Mouse (Mus musculus) heart, embryonic 15.5 days (tissue): ENCODE measurements at regions not wholly inside any gene's neighbourhood (a gene's known extent, or its start where the extent isn't known, plus 50 kb on each side); places are given as distances from the start of the nearest gene placed in this dataset.

ENCODE experiments used
- ATAC-seq: fragments of 200-750 bp; cut with Nextera tagmentation; replicated peaks from 2 replicates; pipeline ENCODE4 v1.8.0; 2017; ENCODE audit warnings: low read depth, moderate TSS enrichment; ENCODE audit not compliant: insufficient number of reproducible peaks, insufficient read depth, low FRiP score
- H3K27ac ChIP-seq: fragments of 300-500 bp; sonication (generic); 2 replicates; pipeline ENCODE4 v1.5.1; 2015; ENCODE audit warnings: mild to moderate bottlenecking, inconsistent platforms
- H3K27me3 ChIP-seq: fragments of 300-500 bp; sonication (generic); 2 replicates; pipeline ENCODE4 v1.6.1; 2015; ENCODE audit warnings: inconsistent platforms
- H3K36me3 ChIP-seq: fragments of 300-500 bp; sonication (generic); 2 replicates; pipeline ENCODE4 v1.6.1; 2015; ENCODE audit warnings: mild to moderate bottlenecking, inconsistent platforms
- H3K4me1 ChIP-seq: fragments of 300-500 bp; sonication (generic); replicated peaks from 2 replicates; pipeline ENCODE4 v1.6.1; 2015; ENCODE audit warnings: inconsistent platforms
- H3K4me2 ChIP-seq: fragments of 300-500 bp; sonication (generic); 2 replicates; pipeline ENCODE4 v1.6.1; 2015; ENCODE audit warnings: inconsistent platforms, mild to moderate bottlenecking, moderate library complexity
- H3K4me3 ChIP-seq: fragments of 300-500 bp; sonication (generic); 2 replicates; pipeline ENCODE4 v1.5.1; 2015; ENCODE audit warnings: mild to moderate bottlenecking, inconsistent platforms
- H3K9ac ChIP-seq: fragments of 300-500 bp; sonication (generic); 2 replicates; pipeline ENCODE4 v1.6.1; 2015; ENCODE audit warnings: mild to moderate bottlenecking, inconsistent platforms
- H3K9me3 ChIP-seq: fragments of 300-500 bp; sonication (generic); replicated peaks from 2 replicates; pipeline ENCODE4 v1.6.1; 2016; ENCODE audit warnings: inconsistent platforms
- WGBS: fragments of 180-500 bp; shearing (Covaris S2); methylation state at CpG from one replicate; pipeline ENCODE4 v1.1.7; 2015; ENCODE audit warnings: mixed read lengths; 5-methylcytosine and 5-hydroxymethylcytosine counted together

GRCm38 (mm10) chr13:41897481-41898317 lies 50.2 kb upstream of the Adtrp start:
- Histone ChIP-seq H3K27me3 (no peaks in the 10 kb centered on the region), H3K36me3 (no peaks in the 10 kb centered on the region), H3K9ac (no peak overlapping the region), H3K4me3 (no peak overlapping the region), H3K27ac (no peak overlapping the region), H3K4me2 (no peak overlapping the region), H3K4me1 (no peaks in the 10 kb centered on the region), H3K9me3 (no peaks in the 10 kb centered on the region)
- no peak for ATAC-seq
- 73% methylated on average over 8 of the region's 8 CpGs for WGBS
